Mouse (Mus musculus) erythroid progenitor cell, adult 5-6 weeks (primary cell): ENCODE results near the gene Zbtb43. TPM values are rescaled to one million over a fixed set of nuclear protein-coding genes. Genes with fewer than 3 reads are reported as not detected.
A peak's percentile ranks its signal among the peaks of the same experiment; 100 is the strongest.

ENCODE experiments used
- ATAC-seq: replicated peaks from 2 replicates; pipeline ENCODE4 v1.8.0; 2016; ENCODE audit warnings: moderate number of reproducible peaks, mild to moderate bottlenecking, moderate TSS enrichment, inconsistent platforms; ENCODE audit not compliant: poor library complexity, low FRiP score, severe bottlenecking
- total RNA-seq, 2 experiments: library from RNA; stranded (forward) in 1 of 2; stranded (reverse) in 1 of 2; fragments of 150-400 nt in 1 of 2; fragments of 186-747, 209-891 nt in 1 of 2; gene quantifications; 2 replicates each; pipeline versions ENCODE4 v1.2.3 to v1.2.4; 2015 to 2017; ENCODE audit warnings: low replicate concordance in 2 of 2

The Zbtb43 gene
- total RNA-seq, 2 experiments from 2014 or later = 5.0 to 7.9 TPM

GRCm38 (mm10) chr2:33432877-33433276 lies 35.5 kb downstream of the Zbtb43 start:
- peak; percentile 52; the same call in 1 of the 2 replicates for ATAC-seq

GRCm38 (mm10) chr2:33430771-33431699 lies 37.3 kb downstream of the Zbtb43 start, which contains the start of gene Zbtb34:
TSS of gene Zbtb34 (minus strand) at chr2:33431324.
- ATAC-seq = peak; percentile 90

- no peak for ATAC-seq
These were observed 38.1 kb downstream of the Zbtb43 start for GRCm38 (mm10) chr2:33430081-33430770.

- ATAC-seq = no peak
These were observed 39.0 kb downstream of the Zbtb43 start for GRCm38 (mm10) chr2:33429339-33429738.

GRCm38 (mm10) chr2:33426640-33427398 lies 41.5 kb downstream of the Zbtb43 start:
- no peak for ATAC-seq

GRCm38 (mm10) chr2:33417454-33417853 lies 50.9 kb downstream of the Zbtb43 start:
- ATAC-seq = no peak

- no peak for ATAC-seq
These were observed 54.3 kb downstream of the Zbtb43 start for GRCm38 (mm10) chr2:33414019-33414418.

GRCm38 (mm10) chr2:33412111-33412510 lies 56.2 kb downstream of the Zbtb43 start:
- ATAC-seq = no peak

- ATAC-seq = no peak
These were observed 64.8 kb downstream of the Zbtb43 start for GRCm38 (mm10) chr2:33403511-33404003.

GRCm38 (mm10) chr2:33402638-33403037 lies 65.7 kb downstream of the Zbtb43 start:
- ATAC-seq = no peak

GRCm38 (mm10) chr2:33402236-33402635 lies 66.1 kb downstream of the Zbtb43 start:
- ATAC-seq = no peak

- no peak for ATAC-seq
These were observed 67.1 kb downstream of the Zbtb43 start for GRCm38 (mm10) chr2:33401217-33401616.

- ATAC-seq = no peak
These were observed 67.8 kb downstream of the Zbtb43 start for GRCm38 (mm10) chr2:33400541-33400940.

Other genes with a start within 250 kb of the Zbtb43 start
- 1.4 TPM in 1 of 2 replicates, not detected in the other for gene Ralgps1, start 97.1 kb downstream of the Zbtb43 start, total RNA-seq (2015; ENCODE audit: low replicate concordance)
- gene Ralgps1, start 97.1 kb downstream of the Zbtb43 start, total RNA-seq (2017; ENCODE audit: low replicate concordance) = not detected in 2 replicates
- 2.1 and 7.2 TPM in 2 replicates for gene Zbtb34, start 37.2 kb downstream of the Zbtb43 start, total RNA-seq (2015; ENCODE audit: low replicate concordance)
- gene Zbtb34, start 37.2 kb downstream of the Zbtb43 start, total RNA-seq (2017; ENCODE audit: low replicate concordance) = 1.1 and 1.3 TPM in 2 replicates
- not detected in 2 replicates for gene Lmx1b, start 172.0 kb upstream of the Zbtb43 start, total RNA-seq (2015; ENCODE audit: low replicate concordance)
- not detected in 2 replicates for gene Lmx1b, start 172.0 kb upstream of the Zbtb43 start, total RNA-seq (2017; ENCODE audit: low replicate concordance)